Mouse (Mus musculus) kidney, embryonic 16.5 days (tissue): ENCODE measurements around the gene Eif6. TPM values are rescaled to one million over a fixed set of nuclear protein-coding genes. Genes with fewer than 3 reads are reported as not detected.

Source experiments
- ATAC-seq: fragments of 200-750 bp; cut with Nextera tagmentation; 2 replicates; pipeline ENCODE4 v1.8.0; 2017; ENCODE audit warnings: moderate TSS enrichment; ENCODE audit not compliant: low FRiP score, low TSS enrichment
- H3K27ac ChIP-seq: fragments of 300-500 bp; sonication (generic); 2 replicates; pipeline ENCODE4 v1.5.1; 2014; ENCODE audit warnings: low read length
- H3K27me3 ChIP-seq: fragments of 300-500 bp; sonication (generic); 2 replicates; pipeline ENCODE4 v1.6.1; 2014; ENCODE audit warnings: low read length, control low read depth, mixed read lengths; ENCODE audit not compliant: insufficient read depth
- H3K36me3 ChIP-seq: fragments of 300-500 bp; sonication (generic); 2 replicates; pipeline ENCODE4 v1.6.1; 2014; ENCODE audit warnings: low read length, control low read depth, mixed read lengths; ENCODE audit not compliant: insufficient read depth
- H3K4me1 ChIP-seq: fragments of 300-500 bp; sonication (generic); 2 replicates; pipeline ENCODE4 v1.6.1; 2014; ENCODE audit warnings: low read length, control low read depth, mixed read lengths; ENCODE audit not compliant: insufficient read depth
- H3K4me2 ChIP-seq: fragments of 300-500 bp; sonication (generic); replicated peaks from 2 replicates; pipeline ENCODE4 v1.6.1; 2014; ENCODE audit warnings: low read depth, low read length
- H3K4me3 ChIP-seq: fragments of 300-500 bp; sonication (generic); 2 replicates; pipeline ENCODE4 v1.5.1; 2014; ENCODE audit warnings: mild to moderate bottlenecking, low read length
- H3K9ac ChIP-seq: fragments of 300-500 bp; sonication (generic); replicated peaks from 2 replicates; pipeline ENCODE4 v1.6.1; 2014; ENCODE audit warnings: low read length
- H3K9me3 ChIP-seq: fragments of 300-500 bp; sonication (generic); 2 replicates; pipeline ENCODE4 v1.6.1; 2016; ENCODE audit warnings: low read length, control low read depth
- WGBS: fragments of 180-500 bp; shearing (Covaris S2); extraction: QIAGEN DNeasy Blood & Tissue Kit; methylation state at CpG from one replicate; pipeline ENCODE4 v1.1.7; 2014; 5-methylcytosine and 5-hydroxymethylcytosine counted together
- polyA plus RNA-seq: library from polyadenylated mRNA; unstranded; fragments of >200 nt; fragmentation: Nextera tagmentation; extraction: Ambion mirVana; gene quantifications from 2 replicates; pipeline ENCODE4 v1.2.1, GENCODE M21; 2015

The Eif6 gene
- polyA plus RNA-seq, 1 experiment from 2014 or later = 233 TPM

- H3K36me3 ChIP-seq = no peaks in the 10 kb centered on the region
- H3K27me3 ChIP-seq = no peaks in the 10 kb centered on the region
- H3K4me3 ChIP-seq = no peak overlapping the region
- no peak overlapping the region for H3K27ac ChIP-seq
- WGBS = 61% methylated on average over 9 of the region's 9 CpGs
- ATAC-seq = no peak
- no peaks in the 10 kb centered on the region for H3K9me3 ChIP-seq
- no peak overlapping the region for H3K9ac ChIP-seq
- peaks cover 11% of the 10 kb centered on the region for H3K4me1 ChIP-seq
- H3K4me2 ChIP-seq = no peak overlapping the region
Measured at GRCm38 (mm10) chr2:155831302-155831701, 4.6 kb upstream of the Eif6 start.

GRCm38 (mm10) chr2:155830841-155831240 is 4.1 kb upstream of the Eif6 start:
- no peaks in the 10 kb centered on the region for H3K27me3 ChIP-seq
- 93% methylated on average over 8 of the region's 8 CpGs for WGBS
- no peak for ATAC-seq
- no peak overlapping the region for H3K4me2 ChIP-seq
- H3K4me1 ChIP-seq = peaks cover 11% of the 10 kb centered on the region
- H3K36me3 ChIP-seq = no peaks in the 10 kb centered on the region
- H3K9me3 ChIP-seq = no peaks in the 10 kb centered on the region
- H3K4me3 ChIP-seq = no peak overlapping the region
- H3K27ac ChIP-seq = no peak overlapping the region
- H3K9ac ChIP-seq = no peak overlapping the region

GRCm38 (mm10) chr2:155825904-155826629 is 658 bp downstream of the Eif6 start:
- ATAC-seq = no peak
- Histone ChIP-seq H3K27ac (peak overlapping the region; percentile 87), H3K27me3 (no peaks in the 10 kb centered on the region), H3K36me3 (peaks cover 29% of the 10 kb centered on the region), H3K4me1 (peaks cover 18% of the 10 kb centered on the region), H3K4me2 (peak overlapping the region; percentile 62), H3K4me3 (peak overlapping the region; percentile 89), H3K9me3 (no peaks in the 10 kb centered on the region), H3K9ac (peak overlapping the region; percentile 88)
- WGBS = 1% methylated on average over 52 of the region's 52 CpGs

- H3K4me1 ChIP-seq = peaks cover 24% of the 10 kb centered on the region
- no peak for ATAC-seq
- H3K27ac ChIP-seq = no peak overlapping the region
- peaks cover 41% of the 10 kb centered on the region for H3K36me3 ChIP-seq
- H3K4me3 ChIP-seq = no peak overlapping the region
- 92% methylated on average over 5 of the region's 8 CpGs for WGBS
- no peaks in the 10 kb centered on the region for H3K9me3 ChIP-seq
- H3K4me2 ChIP-seq = no peak overlapping the region
- H3K27me3 ChIP-seq = no peaks in the 10 kb centered on the region
- no peak overlapping the region for H3K9ac ChIP-seq
Measured at GRCm38 (mm10) chr2:155823722-155824121, 3.0 kb downstream of the Eif6 start.

- Histone ChIP-seq H3K9ac (no peak overlapping the region), H3K36me3 (peaks cover 41% of the 10 kb centered on the region), H3K4me2 (no peak overlapping the region), H3K27ac (0 out of 2 replicates have a peak overlapping the region, but pooled peaks have one; percentile 66), H3K9me3 (no peaks in the 10 kb centered on the region), H3K27me3 (no peaks in the 10 kb centered on the region), H3K4me3 (no peak overlapping the region), H3K4me1 (peaks cover 18% of the 10 kb centered on the region)
- no peak for ATAC-seq
- WGBS = 85% methylated on average over 5 of the region's 5 CpGs
Measured at GRCm38 (mm10) chr2:155820779-155821178, 5.9 kb downstream of the Eif6 start.

- Histone ChIP-seq H3K9ac (peak overlapping the region; percentile 85), H3K4me3 (peak overlapping the region; percentile 78), H3K4me2 (peak overlapping the region; percentile 93), H3K27ac (peak overlapping the region; percentile 66), H3K27me3 (no peaks in the 10 kb centered on the region), H3K9me3 (no peaks in the 10 kb centered on the region), H3K36me3 (peaks cover 41% of the 10 kb centered on the region), H3K4me1 (peaks cover 11% of the 10 kb centered on the region)
- WGBS = 54% methylated on average over 6 of the region's 6 CpGs
- peak; percentile 32 for ATAC-seq
Measured at GRCm38 (mm10) chr2:155819449-155820251, 7.1 kb downstream of the Eif6 start.

GRCm38 (mm10) chr2:155819392-155819448 is 7.5 kb downstream of the Eif6 start, which contains the start of gene BC029722:
TSS of gene BC029722 (minus strand) at chr2:155819426.
- peaks cover 41% of the 10 kb centered on the region for H3K36me3 ChIP-seq
- H3K4me1 ChIP-seq = peaks cover 11% of the 10 kb centered on the region
- H3K9ac ChIP-seq = peak within 1 kb of the TSS; percentile 85
- peak within 1 kb of the TSS; percentile 93 for H3K4me2 ChIP-seq
- H3K4me3 ChIP-seq = peak within 1 kb of the TSS; percentile 78
- no peak for ATAC-seq
- H3K9me3 ChIP-seq = no peaks in the 10 kb centered on the region
- H3K27ac ChIP-seq = peak within 1 kb of the TSS; percentile 66
- H3K27me3 ChIP-seq = no peaks in the 10 kb centered on the region

GRCm38 (mm10) chr2:155818596-155819391 is 7.9 kb downstream of the Eif6 start:
- Histone ChIP-seq H3K4me2 (peak overlapping the region; percentile 93), H3K4me1 (peaks cover 11% of the 10 kb centered on the region), H3K9ac (peak overlapping the region; percentile 85), H3K4me3 (peak overlapping the region; percentile 78), H3K27me3 (no peaks in the 10 kb centered on the region), H3K27ac (peak overlapping the region; percentile 66), H3K9me3 (no peaks in the 10 kb centered on the region), H3K36me3 (peaks cover 37% of the 10 kb centered on the region)
- WGBS = under 1% methylated on average over 37 of the region's 37 CpGs
- peak; percentile 98 for ATAC-seq

GRCm38 (mm10) chr2:155817301-155818245 is 9.2 kb downstream of the Eif6 start:
- no peak overlapping the region for H3K9ac ChIP-seq
- ATAC-seq = no peak

More at GRCm38 (mm10) chr2:155817301-155818245, 9.2 kb downstream of the Eif6 start:
- 77% methylated on average over 10 of the region's 10 CpGs for WGBS
- Histone ChIP-seq H3K4me2 (no peak overlapping the region), H3K4me3 (no peak overlapping the region), H3K9me3 (no peaks in the 10 kb centered on the region), H3K4me1 (peaks cover 11% of the 10 kb centered on the region), H3K27ac (no peak overlapping the region), H3K36me3 (peaks cover 25% of the 10 kb centered on the region), H3K27me3 (no peaks in the 10 kb centered on the region)
